Comparison of ENCODE assay signal across 15 mouse cellular contexts in genomic region chr19:22692956-22693355, GRCm38 (mm10).
DNase-seq lines count a peak whose midpoint lies in the region; ATAC-seq lines count a peak whose summit lies in the region.
"Had no signal": no experiment of that assay in that cellular context is flagged by ENCODE, and none has a peak within 500 bp of the region (broad histone marks: within the 10 kb centered on the region; RNA-seq: fewer than 3 reads in every experiment).

No protein-coding gene starts in this region.

- no peak for ATAC-seq in hindbrain, embryonic 12.5 days (ENCODE audit: low FRiP score)
- ATAC-seq in hindbrain, embryonic 13.5 days (ENCODE audit: low FRiP score): no peak
- ATAC-seq in neural tube, embryonic 13.5 days (ENCODE audit: low read depth): no peak
- ATAC-seq in neural tube, embryonic 15.5 days (ENCODE audit: low FRiP score): no peak
- ATAC-seq in embryonic facial prominence, embryonic 13.5 days (ENCODE audit: insufficient number of reproducible peaks, insufficient read depth, low FRiP score, low TSS enrichment, low read depth): no peak
- ATAC-seq: forebrain, embryonic 13.5 days; lung, postnatal 0 days had no signal

- H3K36me3 ChIP-seq in hindbrain, embryonic 12.5 days: no peaks in the 10 kb centered on the region
- no peaks in the 10 kb centered on the region for H3K36me3 ChIP-seq in hindbrain, embryonic 13.5 days
- H3K36me3 ChIP-seq in neural tube, embryonic 13.5 days: no peaks in the 10 kb centered on the region
- H3K36me3 ChIP-seq in neural tube, embryonic 15.5 days: no peaks in the 10 kb centered on the region
- no peaks in the 10 kb centered on the region for H3K36me3 ChIP-seq in embryonic facial prominence, embryonic 13.5 days

- H3K9ac ChIP-seq in hindbrain, embryonic 12.5 days: 0 out of 2 replicates have a peak overlapping the region, but pooled peaks have one; percentile 6
- H3K9ac ChIP-seq in hindbrain, embryonic 13.5 days: no peak overlapping the region
- H3K9ac ChIP-seq in neural tube, embryonic 13.5 days: no peak overlapping the region
- H3K9ac ChIP-seq in neural tube, embryonic 15.5 days (replicated peaks): no peak overlapping the region
- H3K9ac ChIP-seq in embryonic facial prominence, embryonic 13.5 days: no peak overlapping the region
- H3K9ac ChIP-seq: forebrain, embryonic 13.5 days had no signal

- H3K4me3 ChIP-seq in hindbrain, embryonic 12.5 days: no peak overlapping the region
- H3K4me3 ChIP-seq in hindbrain, embryonic 13.5 days: no peak overlapping the region
- H3K4me3 ChIP-seq in neural tube, embryonic 13.5 days: no peak overlapping the region
- no peak overlapping the region for H3K4me3 ChIP-seq in neural tube, embryonic 15.5 days (replicated peaks)
- no peak overlapping the region for H3K4me3 ChIP-seq in embryonic facial prominence, embryonic 13.5 days
- H3K4me3 ChIP-seq: forebrain, embryonic 13.5 days had no signal

- H3K27ac ChIP-seq in hindbrain, embryonic 12.5 days: 0 out of 2 replicates have a peak overlapping the region, but pooled peaks have one; percentile 25
- no peak overlapping the region; the same call in 1 of the 2 replicates for H3K27ac ChIP-seq in hindbrain, embryonic 13.5 days
- H3K27ac ChIP-seq in neural tube, embryonic 13.5 days (replicated peaks): no peak overlapping the region
- H3K27ac ChIP-seq in neural tube, embryonic 15.5 days (replicated peaks): no peak overlapping the region
- 0 out of 2 replicates have a peak overlapping the region, but pooled peaks have one; percentile 5 for H3K27ac ChIP-seq in embryonic facial prominence, embryonic 13.5 days
- H3K27ac ChIP-seq: forebrain, embryonic 13.5 days had no signal

- 72% methylated on average over 5 of the region's 5 CpGs for WGBS in hindbrain, embryonic 12.5 days
- 71% methylated on average over 5 of the region's 5 CpGs for WGBS in hindbrain, embryonic 13.5 days
- 76% methylated on average over 5 of the region's 5 CpGs for WGBS in neural tube, embryonic 13.5 days
- WGBS in neural tube, embryonic 15.5 days: 75% methylated on average over 5 of the region's 5 CpGs
- 63% methylated on average over 5 of the region's 5 CpGs for WGBS in embryonic facial prominence, embryonic 13.5 days

- H3K4me1 ChIP-seq in hindbrain, embryonic 12.5 days: peaks cover 4% of the 10 kb centered on the region; the same call in 1 of the 2 replicates
- peaks cover 4% of the 10 kb centered on the region for H3K4me1 ChIP-seq in hindbrain, embryonic 13.5 days (replicated peaks)
- H3K4me1 ChIP-seq in neural tube, embryonic 13.5 days (replicated peaks): no peaks in the 10 kb centered on the region
- 0 out of 2 replicates have a peak, but pooled peaks cover 3% of the 10 kb centered on the region for H3K4me1 ChIP-seq in neural tube, embryonic 15.5 days
- H3K4me1 ChIP-seq in embryonic facial prominence, embryonic 13.5 days: peaks cover 3% of the 10 kb centered on the region; the same call in 1 of the 2 replicates

- H3K9me3 ChIP-seq in hindbrain, embryonic 12.5 days (replicated peaks): no peaks in the 10 kb centered on the region
- H3K9me3 ChIP-seq in hindbrain, embryonic 13.5 days: no peaks in the 10 kb centered on the region
- H3K9me3 ChIP-seq in neural tube, embryonic 13.5 days: no peaks in the 10 kb centered on the region
- H3K9me3 ChIP-seq in neural tube, embryonic 15.5 days (replicated peaks): no peaks in the 10 kb centered on the region
- H3K9me3 ChIP-seq in embryonic facial prominence, embryonic 13.5 days: no peaks in the 10 kb centered on the region
- H3K9me3 ChIP-seq: forebrain, embryonic 13.5 days had no signal

- no peaks in the 10 kb centered on the region for H3K27me3 ChIP-seq in hindbrain, embryonic 12.5 days
- peaks cover 6% of the 10 kb centered on the region; the same call in 1 of the 2 replicates for H3K27me3 ChIP-seq in hindbrain, embryonic 13.5 days
- no peaks in the 10 kb centered on the region for H3K27me3 ChIP-seq in neural tube, embryonic 13.5 days
- H3K27me3 ChIP-seq in neural tube, embryonic 15.5 days (replicated peaks): no peaks in the 10 kb centered on the region
- H3K27me3 ChIP-seq in embryonic facial prominence, embryonic 13.5 days: no peaks in the 10 kb centered on the region
- H3K27me3 ChIP-seq: forebrain, embryonic 13.5 days had no signal

- no peak for DNase-seq in thymus, postnatal 10 days (ENCODE audit: low spot score in 2 of 2)
- DNase-seq in cerebellum, postnatal 4 days (ENCODE audit: low spot score in 2 of 2): no peak
- DNase-seq: adrenal gland, adult 2 months; B cell, adult 2 months; cerebellum, adult 8-10 months; gastrocnemius, postnatal 14 days; heart, postnatal 4 days had no signal

- H3K4me2 ChIP-seq in hindbrain, embryonic 12.5 days (replicated peaks): no peak overlapping the region
- no peak overlapping the region for H3K4me2 ChIP-seq in hindbrain, embryonic 13.5 days
- 0 out of 2 replicates have a peak overlapping the region, but pooled peaks have one; percentile 11 for H3K4me2 ChIP-seq in neural tube, embryonic 13.5 days
- no peak overlapping the region for H3K4me2 ChIP-seq in neural tube, embryonic 15.5 days
- H3K4me2 ChIP-seq in embryonic facial prominence, embryonic 13.5 days: no peak overlapping the region
- H3K4me2 ChIP-seq: forebrain, embryonic 13.5 days; midbrain, embryonic 11.5 days had no signal

Comparison
In these comparisons a context has a peak if more than half of its experiments do, and no peak if none do; other contexts are left out.
1. H3K27ac ChIP-seq: peak in hindbrain, embryonic 12.5 days (single experiment) and embryonic facial prominence, embryonic 13.5 days (single experiment); none in hindbrain, embryonic 13.5 days (single experiment), neural tube, embryonic 13.5 days (single experiment) and neural tube, embryonic 15.5 days (single experiment).